Mouse (Mus musculus) left cerebral cortex, postnatal 25 days (tissue): Measurements from ENCODE around the gene Cebpb. TPM values are rescaled to one million over a fixed set of nuclear protein-coding genes. Genes with fewer than 3 reads are reported as not detected.

ENCODE experiments used
- DNase-seq, 2 experiments: peaks; one replicate each; pipeline ENCODE4 v3.0.0; 2022; ENCODE audit warnings: low spot score in 2 of 2, mixed read lengths in 1 of 2
- intact Hi-C: fragments of 180-260 bp; cut with DNase I; formaldehyde crosslinking; loops from one replicate; pipeline ENCODE4 v1.15.1; 2025
- total RNA-seq, 2 experiments: library from RNA; stranded (reverse); gene quantifications; 2 replicates each; pipeline ENCODE4 v1.2.3; 2021

The Cebpb gene
- total RNA-seq, 2 experiments from 2014 or later = 12.1 to 12.7 TPM

GRCm38 (mm10) chr2:167689501-167690218, 945 bp downstream of the Cebpb start, which contains the start of gene Tmem189:
Tmem189 (minus strand) TSS chr2:167689822.
- peak; percentile 59 to 71 for DNase-seq
- intact Hi-C loops = loop anchor here (2.0 to 5.0 kb wide), 3 partner anchors 93 to 408 kb away; no protein-coding TSS in a partner anchor

DNA sequence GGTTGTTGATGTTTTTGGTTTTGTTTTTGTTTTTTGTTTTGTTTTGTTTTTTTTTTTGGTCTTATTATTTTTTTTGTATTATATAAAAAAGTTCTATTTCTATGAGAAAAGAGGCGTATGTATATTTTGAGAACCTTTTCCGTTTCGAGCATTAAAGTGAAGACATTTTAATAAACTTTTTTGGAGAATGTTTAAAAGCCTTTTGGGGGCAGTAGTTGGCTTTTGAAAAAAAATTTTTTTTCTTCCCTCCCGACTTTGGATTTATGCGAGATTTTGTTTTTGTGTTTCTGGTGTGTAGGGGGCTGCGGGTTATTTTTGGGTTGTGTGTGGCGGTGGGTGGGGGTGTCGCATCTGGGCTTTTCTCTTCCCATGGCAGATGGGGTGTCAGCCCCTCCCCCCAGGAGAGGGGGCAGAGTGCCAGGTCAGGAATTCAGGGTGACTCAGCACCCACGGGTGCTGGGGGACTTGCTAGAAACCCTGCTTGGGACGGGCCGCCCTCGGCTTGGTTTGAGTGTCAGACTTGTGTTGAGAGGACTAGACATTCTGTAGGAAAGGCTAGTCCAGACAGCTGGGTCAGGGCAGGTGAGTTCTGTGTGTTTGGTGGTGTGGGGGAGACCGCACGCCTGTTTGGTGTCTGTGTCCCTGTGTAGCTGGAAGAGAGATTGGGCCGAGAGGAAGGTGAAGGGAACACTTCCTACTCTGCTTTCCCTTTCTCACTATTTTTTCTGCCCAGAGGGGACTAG, 1.7 kb downstream of the Cebpb start:
- DNase-seq = peak; percentile 52 to 58
- intact Hi-C loops = loop anchor here (2.0 kb wide), 1 partner anchor 92 kb away; no protein-coding TSS in a partner anchor

DNA sequence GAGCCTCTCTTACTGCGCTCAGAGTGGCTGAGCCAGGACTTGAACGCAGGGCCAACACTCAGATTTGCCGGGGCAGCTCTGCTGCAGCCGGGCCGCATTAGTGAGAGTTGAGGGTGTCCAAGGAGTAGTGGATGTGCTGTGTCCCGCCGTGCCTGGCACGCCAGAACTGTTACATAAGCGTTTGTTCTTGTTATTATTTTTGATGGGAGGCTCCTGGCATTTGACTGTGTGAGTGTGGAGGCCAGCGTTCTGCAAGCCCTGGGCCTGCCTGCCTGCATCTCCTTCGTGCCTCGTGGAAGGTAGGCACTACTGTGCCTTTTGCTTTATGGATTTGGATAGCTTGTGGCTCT, 2.2 kb downstream of the Cebpb start:
- intact Hi-C loops = loop anchor here (2.0 kb wide), 1 partner anchor 92 kb away; no protein-coding TSS in a partner anchor
- peak in 1 of 2 experiments; percentile 18 for DNase-seq

DNA sequence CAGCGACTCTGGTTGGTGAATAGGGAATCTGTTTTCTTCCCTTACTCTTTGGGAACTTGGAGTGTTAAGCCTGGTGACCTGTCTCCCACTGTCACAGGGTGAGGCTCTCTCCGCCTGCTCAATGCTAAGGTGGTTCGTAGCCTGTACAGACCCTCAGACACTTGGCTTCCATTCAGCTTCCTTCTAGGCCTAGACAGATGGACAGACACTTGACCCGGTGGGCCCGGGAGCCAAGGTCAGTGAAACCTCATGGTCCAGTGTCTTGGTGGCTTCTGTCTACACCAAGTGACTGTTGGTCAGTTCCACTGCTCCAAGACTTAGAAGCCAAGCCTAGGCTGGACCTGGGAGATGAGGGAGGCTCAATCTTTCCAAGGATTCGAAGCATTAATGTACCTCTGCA, 2.7 kb downstream of the Cebpb start:
- DNase-seq = no peak
- intact Hi-C loops = loop anchor here (2.0 kb wide), 1 partner anchor 91 kb away; no protein-coding TSS in a partner anchor

- DNase-seq = peak in 1 of 2 experiments; percentile 75
- intact Hi-C loops = loop anchor here (2.0 kb wide), 1 partner anchor 91 kb away; no protein-coding TSS in a partner anchor
Measured at GRCm38 (mm10) chr2:167691871-167692661, 3.4 kb downstream of the Cebpb start.

DNA sequence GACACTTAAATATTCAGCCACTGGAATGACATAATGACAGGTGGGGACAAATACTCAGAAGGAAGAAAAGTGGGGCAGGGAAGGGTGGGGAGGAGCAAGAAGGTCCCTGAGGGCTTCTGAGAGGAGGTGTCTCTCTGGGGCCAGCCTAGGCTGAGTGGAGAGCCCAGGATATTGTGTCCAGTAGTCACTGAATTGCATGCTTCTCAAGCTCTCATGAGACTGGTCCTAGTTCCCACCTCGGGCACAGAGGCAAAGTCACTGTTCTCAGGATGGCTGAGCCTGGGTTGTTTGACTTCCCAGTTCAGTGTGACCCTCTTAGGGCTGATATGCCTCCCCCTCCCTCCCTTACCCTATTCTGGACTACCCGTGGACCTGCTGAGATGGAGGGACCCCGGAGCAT, 4.1 kb downstream of the Cebpb start:
- no peak for DNase-seq
- intact Hi-C loops = no loop called here

DNA sequence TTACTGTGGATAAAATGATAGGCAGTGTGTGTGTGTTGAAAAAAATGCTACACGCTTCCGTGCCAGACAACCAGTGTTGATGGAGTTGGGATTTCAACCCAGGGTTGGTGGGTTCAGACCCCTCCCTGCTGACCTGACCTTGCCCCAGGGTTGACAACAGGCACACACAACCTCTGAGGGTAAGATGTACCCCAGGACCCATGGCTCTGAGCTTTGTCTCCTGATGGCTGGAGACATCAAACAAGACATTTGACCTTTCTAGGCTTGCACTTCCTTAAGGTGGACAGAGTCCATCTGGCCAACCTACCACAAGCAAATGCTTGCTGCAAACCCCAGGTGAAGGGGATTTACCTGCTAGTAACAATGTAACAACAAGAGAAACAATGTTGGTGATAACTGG, 4.8 kb downstream of the Cebpb start:
- intact Hi-C loops = no loop called here

DNA sequence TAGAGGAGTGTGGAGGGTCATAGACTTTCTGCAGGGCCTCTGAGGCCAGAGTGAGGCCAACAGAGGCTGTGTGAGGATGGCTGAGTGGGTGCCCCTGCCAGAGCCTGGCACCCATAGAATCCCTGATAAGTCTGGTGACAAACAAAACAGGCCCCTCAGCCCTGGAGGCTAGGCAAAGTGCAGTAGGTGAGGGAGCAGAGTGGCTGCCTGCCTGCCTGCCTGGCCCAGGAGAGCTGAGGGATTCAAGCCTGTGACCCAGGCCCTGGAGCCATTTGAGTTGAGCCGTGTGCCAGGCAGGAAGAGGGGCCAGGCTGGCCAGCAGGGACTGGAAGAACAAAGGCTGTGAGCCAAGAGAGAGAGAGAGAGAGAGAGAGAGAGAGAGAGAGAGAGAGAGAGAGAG, 5.5 kb downstream of the Cebpb start:
- no peak for DNase-seq
- intact Hi-C loops = no loop called here

More for the DNA sequence above, 4.8 kb downstream of the Cebpb start:
- DNase-seq = no peak

- DNase-seq = no peak
- intact Hi-C loops = no loop called here
Measured at GRCm38 (mm10) chr2:167694963-167695362, 6.2 kb downstream of the Cebpb start.

DNA sequence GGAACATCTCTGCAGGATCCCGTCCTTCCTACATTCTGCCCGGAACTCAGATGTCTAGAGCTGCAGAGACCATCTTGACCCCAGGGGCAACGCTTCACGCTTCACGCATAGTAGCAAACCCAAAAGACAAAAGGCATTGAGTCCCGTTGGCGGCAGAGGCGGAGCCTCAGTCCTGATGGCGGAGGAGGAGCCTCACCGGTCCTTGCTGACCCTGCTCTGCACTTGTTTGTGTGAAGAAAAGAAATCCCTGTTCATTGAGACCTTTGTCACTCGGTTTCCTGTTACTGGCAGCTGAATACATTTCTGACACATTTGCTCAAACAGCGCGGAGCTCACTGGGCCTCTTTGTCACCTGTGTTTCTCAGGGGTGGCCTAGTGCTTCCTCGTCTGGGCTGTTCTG, 6.8 kb downstream of the Cebpb start:
- intact Hi-C loops = no loop called here
- DNase-seq = no peak

GRCm38 (mm10) chr2:167696143-167696542, 7.4 kb downstream of the Cebpb start:
- DNase-seq = no peak
- intact Hi-C loops = no loop called here

DNA sequence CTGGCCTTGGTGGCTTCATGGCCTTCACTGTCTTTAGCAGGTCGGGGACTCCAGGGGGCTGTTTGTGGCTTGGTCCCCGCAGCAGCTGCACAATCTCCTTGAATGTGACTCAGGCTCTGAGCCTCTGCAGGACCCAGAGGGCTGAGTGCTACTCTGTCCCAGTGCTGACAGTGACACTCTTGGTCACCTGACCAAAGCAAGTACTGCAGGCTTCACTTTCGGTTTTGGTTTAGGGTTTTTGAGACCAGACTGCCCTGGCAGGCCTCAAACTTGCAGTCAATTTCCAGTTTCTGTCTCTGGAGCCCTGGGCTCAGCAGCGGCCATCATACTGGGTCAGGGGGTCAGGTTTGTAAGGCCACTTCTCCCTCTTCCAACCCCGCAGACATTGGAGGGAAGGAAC, 9.2 kb downstream of the Cebpb start:
- peak in 1 of 2 experiments; percentile 10 for DNase-seq
- intact Hi-C loops = no loop called here

DNA sequence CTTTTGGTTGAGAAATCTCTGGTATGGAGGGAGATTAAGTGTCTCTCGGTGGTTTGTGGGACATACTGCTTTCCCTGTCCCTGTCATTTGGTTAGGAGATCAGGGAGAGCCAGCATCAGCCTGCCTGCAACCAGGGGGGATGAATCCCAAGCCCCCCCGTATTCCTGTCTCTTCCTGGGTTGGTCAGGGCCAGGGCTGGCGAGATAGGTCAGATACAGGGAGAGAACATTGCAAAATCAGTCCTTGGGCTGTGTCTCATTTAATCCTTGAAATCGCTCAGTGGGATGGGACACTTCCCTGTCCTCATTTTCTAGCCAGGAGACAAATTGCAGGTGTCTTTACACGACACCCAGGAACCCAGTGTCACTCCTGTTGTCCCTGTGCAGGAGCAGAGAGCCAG, 11.3 kb downstream of the Cebpb start:
- intact Hi-C loops = no loop called here
- no peak for DNase-seq

- intact Hi-C loops = no loop called here
- no peak for DNase-seq
Measured at GRCm38 (mm10) chr2:167701472-167701871, 12.8 kb downstream of the Cebpb start.

DNA sequence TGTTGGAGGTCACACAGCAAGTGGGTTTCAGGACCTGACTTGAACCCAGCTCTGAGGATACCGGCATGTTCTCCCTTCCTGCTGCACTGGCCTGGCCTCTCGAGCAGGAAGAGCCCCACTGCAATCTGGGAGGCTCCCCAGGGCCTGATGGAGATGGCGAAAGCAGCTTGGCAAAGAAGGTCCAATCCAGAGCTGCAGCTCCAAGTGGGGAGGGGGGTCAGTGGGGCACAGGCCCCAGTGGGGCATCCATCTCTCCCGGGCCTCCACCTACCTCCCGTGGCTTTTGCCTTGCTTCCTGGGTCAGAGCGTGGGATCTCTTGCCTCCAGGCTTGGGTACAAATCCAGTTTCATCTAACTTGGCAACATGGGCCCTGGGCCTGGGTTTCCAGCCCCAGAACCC, 13.4 kb downstream of the Cebpb start:
- intact Hi-C loops = no loop called here
- DNase-seq = no peak

DNA sequence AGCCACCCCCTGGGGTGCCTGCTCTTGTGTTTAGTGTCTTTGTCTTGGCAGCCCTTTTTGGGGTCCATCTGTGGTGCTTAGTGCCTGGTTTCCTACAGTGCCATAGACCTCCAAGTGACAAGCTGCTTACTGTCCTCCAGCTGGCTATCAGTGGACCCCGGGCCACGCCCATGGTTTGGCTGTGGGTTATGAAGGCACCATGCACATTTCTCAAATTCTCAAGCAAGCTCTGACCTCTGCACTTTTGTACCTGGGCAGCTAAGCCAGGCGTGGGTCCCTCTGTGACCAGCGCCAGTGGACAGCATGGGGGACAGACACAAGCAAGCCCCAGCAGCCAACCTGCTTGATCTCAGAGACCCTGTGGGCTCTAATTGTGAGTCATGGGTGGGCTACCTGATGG, 15.7 kb downstream of the Cebpb start:
- DNase-seq = no peak
- intact Hi-C loops = no loop called here

DNA sequence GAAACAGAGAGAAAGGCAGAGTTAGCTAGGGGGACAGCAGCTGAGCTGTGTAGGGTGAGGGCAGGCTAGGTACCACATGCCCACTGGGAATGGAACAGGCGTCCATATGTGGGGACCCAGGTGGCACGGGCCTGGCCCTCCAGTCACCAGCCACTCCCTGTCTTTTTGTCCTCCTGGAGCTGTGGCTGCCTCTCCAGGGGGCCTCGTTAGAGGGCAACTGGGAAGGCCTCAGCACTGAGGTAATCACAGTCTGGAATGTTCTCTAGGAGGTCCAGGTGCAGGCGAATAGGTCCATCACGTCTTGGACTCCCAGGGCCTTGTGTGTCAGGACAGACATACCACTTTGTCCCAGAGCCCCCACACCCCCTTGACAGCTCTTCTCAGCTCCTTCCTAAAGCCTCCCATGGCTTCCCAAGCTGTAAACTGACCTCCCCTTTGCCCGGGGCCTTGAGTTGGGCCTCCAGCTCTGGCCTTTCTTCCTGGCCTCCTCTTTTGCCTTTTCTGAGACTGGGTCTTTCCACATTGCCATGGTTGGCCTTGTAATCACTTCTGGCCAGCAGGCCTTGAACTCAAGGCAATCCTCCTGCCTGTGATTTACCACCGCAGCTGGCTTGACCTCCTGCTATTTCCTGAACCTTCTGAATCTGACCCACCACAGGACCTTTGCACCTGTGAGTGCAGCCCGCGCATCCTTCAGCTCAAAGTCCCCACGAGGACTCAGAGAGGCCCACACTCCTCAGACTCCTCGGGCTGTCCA, 17.6 kb downstream of the Cebpb start:
- DNase-seq = no peak
- intact Hi-C loops = no loop called here

- intact Hi-C loops = no loop called here
- DNase-seq = no peak
Measured at GRCm38 (mm10) chr2:167708373-167708772, 19.7 kb downstream of the Cebpb start.

DNA sequence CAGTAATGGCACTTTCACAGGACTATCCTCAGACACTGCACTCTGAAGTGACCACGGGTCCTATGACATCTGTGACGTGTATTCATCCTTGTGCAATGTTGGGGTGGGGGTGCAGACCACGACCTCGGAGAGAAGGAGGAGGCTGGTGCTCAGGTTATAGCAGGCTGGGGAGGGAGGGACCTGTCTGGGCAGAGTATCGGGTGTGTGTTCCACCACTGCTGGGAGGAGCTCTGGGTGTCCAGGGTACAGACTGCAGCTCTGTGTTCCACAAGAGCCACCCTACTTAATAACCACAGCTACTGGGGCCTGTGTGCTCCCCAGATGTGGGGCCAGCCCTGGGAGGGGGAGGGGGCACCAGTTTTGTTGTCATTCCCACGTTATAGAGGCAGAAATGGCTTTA, 21.3 kb downstream of the Cebpb start:
- no peak for DNase-seq
- intact Hi-C loops = no loop called here
